Mouse (Mus musculus) left cerebral cortex, adult 8-10 months (tissue): Measurements from ENCODE around the gene U2af1l4. TPM values are rescaled to one million over a fixed set of nuclear protein-coding genes. Genes with fewer than 3 reads are reported as not detected.

Source experiments
- DNase-seq, 2 experiments: peaks; one replicate each; pipeline ENCODE4 v3.0.0; 2022; ENCODE audit warnings: low spot score in 2 of 2
- total RNA-seq, 4 experiments: library from RNA; stranded (reverse); gene quantifications; 2 replicates each; pipeline ENCODE4 v1.2.4; 2022

Gene U2af1l4
- total RNA-seq, 4 experiments from 2014 or later: 61.5 to 76.6 (median 71.7) TPM

DNA sequence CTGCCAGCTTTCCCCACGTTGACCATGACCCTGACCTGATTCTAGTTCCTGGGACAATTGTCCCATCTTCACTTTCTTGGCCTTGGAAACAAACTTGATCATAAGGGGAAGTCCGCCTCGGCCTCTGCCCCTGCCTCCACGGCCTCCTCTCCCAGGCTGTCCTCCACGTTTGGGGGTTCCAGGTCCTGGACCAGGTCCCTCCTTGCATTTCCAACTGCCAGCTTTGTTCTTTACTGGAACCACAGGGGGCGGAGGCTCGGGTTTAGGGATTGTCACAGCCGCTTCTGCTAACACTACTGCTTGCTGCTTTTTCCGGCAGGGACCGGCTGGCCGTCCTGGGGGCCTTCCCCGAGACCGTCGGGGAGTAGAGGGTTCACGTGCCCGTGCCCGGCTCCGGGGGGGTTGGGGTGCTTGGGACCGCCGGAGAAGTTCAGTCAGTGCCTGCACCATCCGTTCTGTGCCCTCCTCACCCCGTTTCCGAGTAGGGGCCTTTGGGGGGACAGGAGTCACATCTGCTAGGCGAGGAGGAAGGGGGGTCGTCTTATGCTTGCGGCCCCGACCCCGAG lies 23.4 kb downstream of the U2af1l4 start:
- no peak for DNase-seq

- peak in 1 of 2 experiments; percentile 53 for DNase-seq
Measured at GRCm38 (mm10) chr7:30587842-30588667, 25.0 kb downstream of the U2af1l4 start.

GRCm38 (mm10) chr7:30588676-30589434 lies 25.8 kb downstream of the U2af1l4 start, which contains the start of gene Kmt2b:
Kmt2b (minus strand) TSS chr7:30588726.
- peak; percentile 89 to 98 for DNase-seq

- peak in 1 of 2 experiments; percentile 72 for DNase-seq
Measured at GRCm38 (mm10) chr7:30589435-30590301, 26.6 kb downstream of the U2af1l4 start.

DNA sequence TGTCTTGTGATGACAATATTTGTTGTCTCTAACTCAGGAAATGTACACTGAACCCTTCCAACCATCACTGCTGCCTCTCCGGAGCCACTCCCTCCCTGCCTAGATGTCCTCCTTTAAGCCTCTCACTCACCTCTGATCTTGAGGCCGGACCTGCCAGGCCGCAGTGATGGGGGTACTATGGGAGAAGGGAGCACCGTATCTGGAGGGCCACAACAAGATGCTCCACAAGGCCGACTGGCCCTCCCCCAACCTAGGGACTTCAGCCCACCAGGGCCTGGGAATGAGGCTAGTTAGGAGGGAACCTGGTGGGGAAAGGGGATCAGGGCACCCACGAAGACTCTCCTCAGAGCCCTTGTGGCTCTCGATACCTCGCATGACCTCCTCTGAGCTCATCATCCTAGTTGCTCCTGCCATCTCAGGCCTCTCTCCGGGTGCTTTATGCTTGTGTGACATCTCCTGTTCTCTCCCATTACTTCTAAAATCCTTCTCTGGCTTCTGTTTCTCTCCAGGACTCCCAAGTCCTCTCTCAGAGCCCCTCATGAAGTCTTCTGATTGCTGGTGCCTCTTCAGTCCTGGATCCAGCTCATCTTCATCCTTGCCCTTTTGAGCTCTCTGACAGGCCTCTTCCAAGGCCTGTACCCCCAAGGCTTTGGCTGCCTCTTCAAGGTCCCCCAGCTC lies 28.0 kb downstream of the U2af1l4 start:
- DNase-seq: no peak

- DNase-seq: no peak
Measured at GRCm38 (mm10) chr7:30591605-30591951, 28.5 kb downstream of the U2af1l4 start.

DNA sequence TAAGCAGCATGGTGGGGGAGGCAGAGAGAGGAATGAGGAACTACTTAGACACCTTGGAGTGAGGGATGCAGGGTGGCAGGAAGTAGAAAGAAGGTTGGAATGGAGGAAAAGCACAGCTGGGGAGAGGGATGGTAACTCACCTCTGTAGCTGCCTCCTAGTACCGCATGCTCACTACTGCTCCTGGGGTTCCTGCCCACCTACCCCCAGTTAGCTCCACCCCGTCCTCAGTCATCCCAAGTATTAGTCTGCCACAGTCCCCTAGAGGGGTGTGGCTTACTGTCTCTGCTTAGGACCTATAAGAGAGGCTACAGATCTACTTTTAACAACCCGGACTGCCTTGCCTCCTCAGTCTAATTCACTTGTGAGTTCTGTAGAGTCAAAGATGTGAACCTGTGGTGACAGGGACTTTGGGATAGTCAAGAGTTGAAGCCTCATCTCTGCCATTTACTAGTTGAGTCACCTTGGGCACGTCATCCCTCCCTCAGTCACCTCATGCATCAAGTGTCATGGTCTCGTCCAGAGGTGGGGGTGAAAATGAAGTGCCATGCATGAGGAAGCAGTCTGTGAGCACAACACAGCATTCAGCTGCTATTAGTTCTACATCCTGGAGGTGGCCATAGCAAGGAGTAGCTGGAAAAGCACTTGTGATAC lies 29.8 kb downstream of the U2af1l4 start:
- DNase-seq: no peak

GRCm38 (mm10) chr7:30593579-30594509 lies 30.7 kb downstream of the U2af1l4 start:
- no peak for DNase-seq

DNA sequence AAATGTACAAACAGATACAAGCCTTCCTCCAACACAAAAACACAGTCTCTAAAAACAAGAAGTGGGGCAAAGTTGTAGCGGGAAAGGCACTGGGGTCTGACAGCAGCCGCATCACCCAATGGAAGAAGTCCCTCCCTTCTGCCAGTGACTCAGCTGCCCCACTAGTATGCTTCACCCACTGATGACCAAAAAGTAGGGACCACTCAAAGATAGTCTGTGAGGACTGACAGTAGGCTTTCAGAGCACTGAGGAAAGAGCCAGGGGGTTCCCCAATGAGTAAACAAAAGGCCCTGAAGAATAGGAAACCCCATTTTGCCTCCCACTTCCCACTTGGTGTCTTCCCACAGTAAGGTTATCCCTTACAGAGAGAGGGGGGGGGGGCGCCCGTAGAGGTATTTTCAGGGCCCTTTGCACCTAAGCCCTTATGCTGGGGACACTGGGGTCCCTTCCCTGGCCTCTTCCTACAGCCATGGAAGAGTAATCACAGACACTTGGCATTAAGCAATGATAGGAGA lies 31.5 kb downstream of the U2af1l4 start:
- DNase-seq: no peak

- no peak for DNase-seq
Measured at GRCm38 (mm10) chr7:30596093-30596492, 33.0 kb downstream of the U2af1l4 start.

- no peak for DNase-seq
Measured at GRCm38 (mm10) chr7:30596811-30597210, 33.7 kb downstream of the U2af1l4 start.

DNA sequence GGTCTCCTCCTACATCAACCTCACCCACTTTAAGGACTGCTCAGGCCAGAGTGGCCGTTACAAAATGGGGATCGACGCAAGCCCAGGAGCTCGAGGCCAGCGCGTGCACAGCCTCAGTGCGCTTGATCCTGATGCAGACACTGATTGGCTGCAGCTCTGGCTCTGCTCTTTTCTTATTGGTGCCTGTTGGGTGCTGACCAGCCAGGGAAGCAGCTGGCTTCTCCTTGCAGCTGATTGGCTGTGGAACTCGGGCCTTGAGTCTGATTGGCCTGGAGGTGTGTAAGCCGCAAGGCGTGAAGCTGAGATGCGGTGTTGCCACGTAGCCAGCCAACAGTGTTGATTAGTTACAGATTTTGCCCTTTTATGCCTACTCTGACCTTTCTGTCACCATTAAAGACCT lies 35.7 kb downstream of the U2af1l4 start, which contains the start of gene Zbtb32:
Gene Zbtb32 (minus strand): TSS at position 124 of the 400 bp plus-strand sequence.
- no peak for DNase-seq

DNA sequence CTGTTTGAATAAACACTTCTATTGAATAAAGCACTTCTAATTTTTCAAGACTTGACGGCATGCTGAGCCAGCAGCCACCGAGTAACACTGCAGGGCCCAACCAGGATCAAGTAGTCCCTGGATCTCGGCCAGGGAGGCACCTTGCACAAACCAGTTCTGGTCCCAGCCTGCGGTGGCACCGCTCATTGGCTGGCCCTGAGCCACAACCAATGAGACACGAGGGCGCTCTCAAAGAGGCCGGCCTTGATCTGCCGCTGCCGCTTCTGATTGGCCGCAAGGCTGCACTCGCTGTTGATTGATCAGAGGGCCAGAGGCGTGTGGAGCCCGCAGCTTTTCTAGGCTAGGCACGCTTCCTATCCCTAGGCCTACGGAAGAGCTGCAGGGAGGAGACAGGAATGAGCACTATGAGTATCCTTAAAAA lies 36.8 kb downstream of the U2af1l4 start:
- DNase-seq: peak; percentile 75 to 93

- DNase-seq: no peak
Measured at GRCm38 (mm10) chr7:30600651-30601050, 37.5 kb downstream of the U2af1l4 start.

DNA sequence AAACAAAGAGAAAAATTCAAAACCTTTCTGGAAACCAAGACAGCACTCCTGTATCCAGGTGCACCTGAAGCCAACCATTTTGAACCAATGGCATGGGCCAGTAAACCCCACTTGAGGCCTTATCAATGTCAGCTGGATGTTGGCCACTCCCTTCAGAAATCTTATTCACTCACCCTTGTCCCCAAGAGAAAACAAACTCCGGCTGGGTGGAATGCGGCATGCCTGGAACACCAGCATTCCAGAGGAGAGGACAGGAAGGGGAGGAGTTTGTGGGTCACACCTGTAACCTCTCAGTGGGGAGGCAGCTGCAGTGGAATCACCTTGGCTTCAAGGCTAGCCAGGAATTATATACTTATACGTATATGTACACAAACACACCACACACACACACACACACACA lies 39.5 kb downstream of the U2af1l4 start:
- DNase-seq: no peak

DNA sequence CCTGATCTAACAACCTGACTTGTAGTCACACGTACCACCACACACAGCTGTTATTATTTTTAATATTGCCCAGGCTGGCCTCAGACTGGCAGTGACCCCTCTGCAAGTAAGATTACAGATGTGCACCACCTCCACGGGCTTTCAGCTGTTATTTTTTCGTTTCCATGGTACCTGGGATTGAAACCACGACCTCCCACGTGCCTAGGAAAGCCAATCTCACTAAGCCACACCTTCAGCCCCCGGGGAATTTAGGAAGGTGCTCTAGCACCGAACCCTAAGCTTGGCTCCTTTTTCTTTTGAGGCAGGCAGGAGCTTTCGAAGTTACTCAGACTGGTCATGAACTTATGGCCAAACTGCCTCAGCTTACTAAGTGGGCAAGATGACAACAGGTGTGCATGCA lies 41.3 kb downstream of the U2af1l4 start:
- no peak for DNase-seq

DNA sequence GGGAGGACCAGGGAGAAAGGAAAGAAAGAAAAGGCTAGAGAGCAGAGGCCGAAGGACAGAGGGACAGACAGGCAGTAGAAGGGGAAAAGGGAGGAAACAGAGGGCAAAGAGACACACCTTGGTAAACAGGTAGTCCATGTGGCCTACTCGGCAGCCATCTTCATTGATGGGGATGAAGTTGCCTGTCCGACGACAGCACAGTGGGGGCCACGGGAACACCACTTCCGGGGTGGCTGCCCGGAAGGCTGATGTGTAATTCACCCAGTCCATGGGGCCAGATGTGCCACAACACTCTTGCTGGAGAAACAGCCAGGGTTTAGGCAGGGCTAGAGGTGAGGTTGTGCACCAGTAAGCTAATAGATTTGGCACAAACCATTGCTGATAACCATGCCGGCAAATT lies 41.8 kb downstream of the U2af1l4 start:
- DNase-seq: no peak

DNA sequence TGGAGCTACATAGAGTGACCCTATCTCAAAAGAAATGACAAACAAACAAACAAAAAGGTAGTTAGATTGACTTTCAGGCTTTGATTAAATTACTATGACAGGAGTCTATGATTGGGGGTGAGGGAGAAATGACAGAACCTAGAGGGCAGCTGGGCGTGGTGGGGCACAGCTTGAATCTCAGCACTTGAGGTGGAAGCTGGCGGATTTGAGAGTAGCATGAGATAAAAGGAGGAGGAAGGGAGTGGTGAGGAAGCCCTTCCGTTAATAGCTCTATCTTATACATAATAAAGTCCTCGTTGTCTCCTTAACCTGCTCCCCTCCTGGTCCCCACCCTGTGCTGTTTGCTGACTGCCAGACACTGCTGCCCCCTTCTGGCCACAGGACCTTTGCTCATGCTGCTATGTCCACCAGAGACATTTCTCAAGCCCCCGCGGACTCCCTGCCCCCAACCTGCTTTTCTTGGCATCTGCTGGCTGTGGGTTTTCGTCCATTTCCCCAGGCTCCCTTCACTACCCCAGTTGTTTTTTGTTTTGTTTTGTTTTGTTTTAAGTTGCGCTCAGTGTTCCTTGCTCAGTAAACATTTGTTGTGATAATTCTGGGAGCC lies 44.7 kb downstream of the U2af1l4 start:
- DNase-seq: no peak
